Mouse (Mus musculus) left cerebral cortex, postnatal 25 days (tissue): ENCODE results near the gene Olfr574. TPM values are rescaled to one million over a fixed set of nuclear protein-coding genes. Genes with fewer than 3 reads are reported as not detected.
A peak's percentile ranks its signal among the peaks of the same experiment; 100 is the strongest.

Experiments used
- DNase-seq, 2 experiments: peaks; one replicate each; pipeline ENCODE4 v3.0.0; 2022; ENCODE audit warnings: low spot score in 2 of 2, mixed read lengths in 1 of 2
- intact Hi-C: fragments of 180-260 bp; cut with DNase I; formaldehyde crosslinking; loops from one replicate; pipeline ENCODE4 v1.15.1; 2025
- total RNA-seq, 2 experiments: library from RNA; stranded (reverse); gene quantifications; 2 replicates each; pipeline ENCODE4 v1.2.3; 2021

The Olfr574 gene
- not detected for total RNA-seq

DNA sequence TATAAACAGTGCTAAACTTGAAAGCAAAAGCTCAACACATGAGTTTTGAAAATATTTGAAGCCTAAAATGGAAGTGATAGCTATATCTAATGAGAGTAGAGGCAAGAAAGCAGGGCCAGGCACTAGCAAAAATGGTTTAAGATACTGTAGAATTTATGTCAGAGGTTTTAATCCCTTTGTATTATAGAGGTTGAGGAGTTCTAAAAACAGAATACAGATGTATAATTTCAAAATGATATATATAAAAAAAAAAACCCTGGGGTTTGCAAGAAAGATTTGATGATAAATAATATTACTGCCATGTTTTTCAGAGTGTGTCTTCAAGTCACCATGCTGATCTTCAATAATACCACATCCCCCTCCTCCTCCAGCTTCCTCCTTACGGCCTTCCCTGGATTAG is at the start of gene Olfr574:
TSS of gene Olfr574 (plus strand) at position 301 of the 400 bp plus-strand sequence.
- intact Hi-C loops, result no loop called here
- no peak for DNase-seq

DNA sequence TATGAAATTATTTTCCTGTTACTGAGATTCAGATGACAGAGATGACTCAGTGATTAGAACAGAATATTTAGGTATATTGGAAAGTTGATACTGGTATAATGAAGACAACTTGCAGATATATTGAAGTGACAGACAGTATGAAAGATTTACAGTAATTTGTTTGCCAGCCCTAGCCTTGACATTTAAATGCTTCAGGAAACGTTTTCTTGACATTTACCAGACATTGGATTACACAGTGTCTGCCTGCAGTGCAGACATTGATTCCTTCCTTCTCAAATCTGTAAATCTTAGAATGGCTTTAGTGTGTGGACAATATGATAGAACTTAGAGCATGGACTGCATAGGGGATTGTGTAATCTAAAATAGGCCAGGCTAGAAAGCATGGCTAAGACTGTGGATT is 33.0 kb upstream of the Olfr574 start:
- intact Hi-C loops, result no loop called here
- no peak for DNase-seq

DNA sequence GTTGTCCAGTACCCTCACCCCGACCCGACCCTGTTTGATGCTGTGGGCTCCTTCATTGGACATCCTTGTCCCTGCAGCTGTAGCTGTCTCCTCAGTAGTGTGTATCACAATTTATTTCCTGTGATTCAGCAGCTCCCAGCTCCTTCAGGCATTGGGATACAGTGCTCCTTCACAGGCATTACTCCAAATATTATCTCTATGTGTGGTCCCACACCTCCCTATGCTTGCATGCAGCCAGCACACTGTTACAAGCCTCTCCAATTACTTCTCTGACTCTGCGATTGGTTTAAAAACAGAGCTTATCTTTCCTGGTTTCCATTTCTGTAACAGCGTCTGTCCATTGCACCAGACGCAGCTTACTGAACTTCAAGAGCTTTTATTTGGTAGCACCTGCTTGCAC is 31.9 kb upstream of the Olfr574 start:
- DNase-seq, result no peak
- intact Hi-C loops, result loop anchor here (2.0 kb wide), 1 partner anchor 222 kb away; the partner anchor contains the start of gene Olfr557

DNA sequence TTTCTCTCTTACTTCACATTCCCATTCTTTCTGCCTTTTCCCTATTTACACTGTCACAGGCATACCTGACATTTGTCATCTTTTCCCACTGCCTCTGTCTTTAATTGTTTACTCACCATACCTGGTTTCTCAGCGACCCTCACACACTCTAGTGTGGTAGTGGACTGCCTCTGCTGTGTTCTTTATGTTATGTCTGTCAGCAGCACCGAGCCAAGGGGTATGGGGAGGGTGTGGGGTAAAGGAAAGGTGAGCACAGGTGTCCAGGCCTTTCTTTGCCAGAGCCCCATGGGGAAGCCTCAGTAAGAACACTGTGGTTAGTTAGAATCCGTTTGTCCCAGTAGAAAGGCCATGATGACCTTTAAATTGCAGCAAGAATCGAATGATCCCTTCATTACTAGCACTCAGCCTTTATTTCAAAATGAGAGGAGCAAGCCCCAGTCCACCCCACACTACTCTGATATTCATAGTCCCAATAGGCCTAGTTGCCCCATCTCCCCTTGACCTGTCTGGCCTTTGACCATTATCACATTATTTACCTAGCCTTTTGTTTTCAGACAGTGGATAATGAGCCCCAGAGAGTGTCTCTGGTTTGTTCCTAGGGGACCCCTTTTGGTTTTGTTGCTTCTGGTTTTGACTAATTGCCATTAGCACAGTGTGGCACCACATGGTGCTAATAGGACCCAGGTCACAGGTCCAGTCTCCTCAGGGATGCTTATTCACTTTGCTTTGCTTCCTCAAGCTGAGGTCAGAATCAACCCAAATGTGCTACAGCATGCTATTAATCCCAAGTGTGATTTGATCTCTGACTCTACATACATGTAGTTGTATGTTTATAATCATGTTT is 31.0 kb upstream of the Olfr574 start, which contains the start of gene Olfr571:
TSS of gene Olfr571 (minus strand) at position 505 of the 844 bp plus-strand sequence.
- intact Hi-C loops, result loop anchor here (2.0 kb wide), 1 partner anchor 222 kb away; the partner anchor contains the start of gene Olfr557
- no peak for DNase-seq

DNA sequence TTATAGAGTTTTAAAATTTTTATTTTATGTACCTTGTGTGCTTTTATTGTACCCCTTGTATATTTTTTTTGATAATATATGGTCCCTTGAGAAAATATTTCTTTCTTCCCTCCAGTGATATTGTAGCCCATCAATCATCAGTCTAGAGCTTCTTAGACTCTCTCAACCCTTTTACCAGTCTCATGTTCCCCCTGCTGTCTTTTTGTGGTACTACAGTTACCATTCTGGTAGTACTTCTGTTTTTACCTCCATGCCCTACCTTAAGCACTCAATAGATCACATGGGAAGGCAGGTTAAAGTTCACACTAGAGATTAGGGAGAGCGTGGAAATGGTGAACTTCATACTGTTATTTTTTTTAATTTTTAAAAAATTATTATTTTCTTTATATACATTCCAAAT is 28.6 kb upstream of the Olfr574 start:
- peak in 1 of 2 experiments; percentile 38 for DNase-seq
- intact Hi-C loops, result loop anchor here (2.0 kb wide), 1 partner anchor 407 kb away; no protein-coding TSS in a partner anchor

DNA sequence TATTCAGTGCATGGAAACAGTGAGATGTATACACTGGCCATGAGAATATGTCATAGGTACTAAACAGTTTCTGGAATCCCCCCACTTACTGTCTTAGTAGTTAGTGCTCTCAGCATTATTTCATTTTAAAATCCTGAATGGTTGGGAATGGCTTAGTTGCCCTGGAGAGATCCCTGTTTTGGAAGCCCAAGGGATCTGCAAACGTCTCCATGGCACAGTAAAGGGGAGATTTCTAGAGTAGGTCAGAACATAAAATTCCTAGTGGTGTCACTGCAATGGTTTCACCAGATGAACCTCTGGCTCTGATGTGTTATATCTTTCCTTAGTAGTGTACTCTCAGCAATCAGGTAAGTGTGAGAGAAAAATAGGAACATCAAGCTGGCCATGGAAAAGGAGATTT is 24.2 kb upstream of the Olfr574 start, which contains the start of gene Olfr572:
TSS of gene Olfr572 (plus strand) at position 301 of the 400 bp plus-strand sequence.
- intact Hi-C loops, result no loop called here

DNA sequence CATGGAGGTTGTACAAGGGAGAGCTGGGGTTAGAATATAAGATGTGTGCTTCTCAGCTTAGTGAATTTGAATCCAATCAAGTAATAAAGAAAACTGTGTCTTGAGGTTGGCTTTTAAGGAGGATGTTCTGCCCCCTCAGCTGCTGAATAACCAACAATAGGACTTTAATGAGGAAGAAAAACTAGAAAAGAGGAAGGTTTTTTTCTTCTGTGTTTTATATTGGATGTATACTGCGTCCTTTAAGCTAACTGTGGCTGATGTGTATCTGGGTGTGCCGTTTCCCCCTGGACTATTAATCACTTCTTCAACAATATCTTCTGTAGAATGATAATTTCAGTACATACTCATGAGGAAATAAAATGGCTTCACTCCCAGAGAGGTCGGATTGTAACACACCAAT is 21.2 kb upstream of the Olfr574 start:
- no peak for DNase-seq
- intact Hi-C loops, result no loop called here

More for the DNA sequence above, 24.2 kb upstream of the Olfr574 start, which contains the start of gene Olfr572:
- DNase-seq, result no peak

DNA sequence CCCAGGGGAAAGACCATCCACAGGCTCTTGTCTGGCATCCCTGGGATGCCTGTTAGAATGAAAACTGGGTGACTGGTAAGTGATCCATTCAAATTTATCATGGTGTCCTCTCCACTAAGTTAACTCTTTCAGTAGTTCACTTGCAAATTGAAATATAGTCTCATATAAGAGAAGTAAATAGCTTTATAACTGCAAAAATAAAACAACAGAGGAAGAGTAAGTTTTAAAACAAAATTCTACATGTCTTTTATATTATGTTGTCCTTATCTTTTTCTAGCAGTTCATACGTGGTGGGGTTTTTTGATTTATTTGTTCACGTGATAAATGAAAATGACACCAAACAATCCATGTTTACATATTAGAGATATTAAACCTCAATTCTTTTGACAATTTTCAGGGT is 5.8 kb upstream of the Olfr574 start, which contains the start of gene Olfr573-ps1:
TSS of gene Olfr573-ps1 (minus strand) at position 101 of the 400 bp plus-strand sequence.
- intact Hi-C loops, result no loop called here
- no peak for DNase-seq

DNA sequence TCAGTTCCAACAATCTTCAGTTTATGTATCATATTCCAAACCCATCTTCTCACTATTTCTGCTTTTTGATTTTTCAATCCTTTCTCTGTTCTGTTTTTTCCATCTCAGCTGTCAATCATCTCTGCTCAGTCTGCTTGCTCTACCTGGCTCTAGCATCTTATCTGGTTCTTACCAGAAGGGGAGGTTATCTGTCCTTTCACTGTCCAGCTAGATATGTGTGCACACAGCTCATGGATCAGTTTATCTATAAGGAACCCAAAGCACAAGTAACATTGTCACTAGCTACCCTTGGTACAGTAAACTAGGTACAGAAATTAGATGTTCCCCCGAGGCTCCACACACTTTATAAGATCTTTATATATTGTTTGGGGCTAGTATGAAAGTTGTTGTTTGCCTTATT is 4.8 kb upstream of the Olfr574 start:
- DNase-seq, result no peak
- intact Hi-C loops, result no loop called here

DNA sequence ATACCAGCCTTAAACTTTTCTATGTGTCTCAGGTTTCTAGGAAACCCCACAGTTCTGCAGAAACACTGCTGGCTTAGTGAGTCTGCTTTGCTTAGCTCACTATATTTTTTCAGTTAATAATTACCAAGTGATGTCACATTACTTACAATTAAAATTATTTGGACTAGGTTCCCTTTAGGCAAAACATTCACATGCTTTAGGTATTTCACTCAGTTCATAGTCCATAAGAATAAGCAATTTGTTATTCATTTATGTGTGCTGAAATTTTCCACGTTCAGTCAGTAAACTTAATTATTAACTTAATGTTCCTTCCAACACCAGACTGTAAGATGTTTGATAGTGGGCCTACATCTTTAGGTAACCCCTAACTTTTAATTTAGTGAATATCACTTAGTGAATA is 2.5 kb downstream of the Olfr574 start:
- DNase-seq, result no peak
- intact Hi-C loops, result no loop called here

DNA sequence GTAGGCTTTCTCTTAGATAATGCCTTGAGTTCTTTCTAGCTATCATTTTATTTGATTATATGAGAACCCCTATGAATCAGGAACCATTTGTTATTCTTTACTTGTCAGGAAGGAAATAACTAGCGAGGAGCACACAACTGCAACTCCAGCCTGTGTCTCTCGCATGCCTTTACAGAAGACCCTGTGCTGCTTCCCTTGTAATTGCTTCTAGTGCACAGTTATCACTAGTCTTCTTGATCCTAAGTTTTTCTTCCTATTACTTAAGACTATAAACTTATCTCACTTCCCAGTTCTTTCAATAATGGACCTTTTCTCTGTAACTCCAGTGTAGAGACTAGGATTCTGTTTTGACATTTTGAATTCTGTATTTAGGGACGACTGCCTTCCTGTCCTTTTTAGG is 9.9 kb downstream of the Olfr574 start:
- intact Hi-C loops, result no loop called here

DNA sequence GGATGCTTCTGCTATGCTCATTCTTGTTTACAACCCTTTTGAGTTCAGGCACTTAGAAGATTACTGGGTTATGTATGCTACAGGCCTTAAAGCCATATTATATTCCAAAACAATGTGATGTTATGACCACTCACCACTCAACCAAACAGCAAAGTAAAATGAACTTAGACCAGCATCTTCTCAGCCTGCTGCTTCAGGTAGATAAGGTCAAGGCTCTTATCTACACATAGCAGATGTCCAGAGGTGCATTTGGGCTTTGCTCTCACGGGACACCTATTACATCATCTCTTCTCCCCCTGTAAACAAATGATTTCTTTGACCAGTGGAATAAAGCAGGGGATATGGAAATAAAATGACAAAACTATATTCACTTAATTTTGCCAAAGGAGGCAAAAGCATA is 10.3 kb downstream of the Olfr574 start, which contains the start of gene Olfr575:
TSS of gene Olfr575 (minus strand) at position 183 of the 400 bp plus-strand sequence.
- intact Hi-C loops, result no loop called here
- no peak for DNase-seq

More for the DNA sequence above, 9.9 kb downstream of the Olfr574 start:
- no peak for DNase-seq

DNA sequence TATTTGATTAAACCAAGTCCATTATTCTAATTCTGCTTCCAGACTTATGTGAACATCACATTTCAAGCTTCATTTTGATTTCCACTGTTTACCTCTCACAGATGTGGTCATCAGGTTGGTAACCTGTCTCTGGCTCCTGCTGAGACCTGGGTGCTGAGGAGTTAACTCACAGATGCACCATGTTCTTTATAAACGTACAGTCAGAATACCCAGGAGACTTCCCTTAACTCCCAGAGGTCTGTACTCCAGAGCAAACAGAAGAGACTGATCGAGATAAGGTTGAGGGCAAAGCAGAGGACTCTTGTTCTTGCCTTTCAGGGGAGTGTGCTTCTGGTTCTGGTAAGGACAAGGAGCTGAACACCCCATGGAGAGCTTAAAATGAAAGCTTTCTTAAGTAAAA is 14.1 kb downstream of the Olfr574 start, which contains the start of gene Olfr576:
TSS of gene Olfr576 (plus strand) at position 301 of the 400 bp plus-strand sequence.
- intact Hi-C loops, result no loop called here

DNA sequence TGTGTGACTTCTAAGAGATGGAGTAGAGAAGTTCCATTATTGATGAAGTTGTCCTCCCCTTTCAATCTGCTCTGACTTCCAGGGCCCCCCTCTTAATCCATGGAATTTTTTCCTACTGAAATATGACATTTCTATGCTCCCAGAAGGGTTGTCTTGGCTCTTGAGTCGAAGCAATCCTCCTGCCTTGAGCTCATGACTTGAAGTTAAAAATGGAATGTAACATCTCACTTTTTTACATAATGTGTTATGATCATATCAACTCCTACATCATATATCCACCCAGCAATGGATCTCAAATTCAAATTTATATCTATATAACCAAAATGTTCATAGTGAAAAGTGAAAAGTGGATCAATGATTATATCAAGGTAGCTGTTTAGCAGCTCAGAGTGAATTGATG is 26.1 kb downstream of the Olfr574 start:
- intact Hi-C loops, result no loop called here

More for the DNA sequence above, 14.1 kb downstream of the Olfr574 start, which contains the start of gene Olfr576:
- DNase-seq, result no peak

DNA sequence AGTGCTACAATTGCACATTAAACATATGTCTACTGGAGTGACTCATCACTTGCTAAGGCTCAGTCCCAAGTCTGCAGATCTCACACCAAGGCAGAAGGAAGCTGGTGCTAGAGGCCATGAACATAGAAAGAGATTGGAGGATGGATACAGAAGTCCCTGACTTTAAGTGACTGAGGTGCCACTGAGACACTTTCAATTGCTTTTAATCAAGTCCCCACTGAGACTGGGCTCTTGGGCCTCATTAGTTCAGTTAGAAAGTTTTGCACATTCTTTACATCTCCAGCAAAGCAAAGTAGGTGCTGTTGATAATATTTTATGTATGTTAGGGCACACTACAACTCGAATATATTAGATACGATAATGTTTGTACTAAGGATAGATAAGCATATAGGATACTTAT is 27.6 kb downstream of the Olfr574 start, which contains the start of gene Olfr577:
TSS of gene Olfr577 (minus strand) at position 101 of the 400 bp plus-strand sequence.
- intact Hi-C loops, result no loop called here
- peak in 1 of 2 experiments; percentile 12 for DNase-seq

More for the DNA sequence above, 26.1 kb downstream of the Olfr574 start:
- peak in 1 of 2 experiments; percentile 42 for DNase-seq

DNA sequence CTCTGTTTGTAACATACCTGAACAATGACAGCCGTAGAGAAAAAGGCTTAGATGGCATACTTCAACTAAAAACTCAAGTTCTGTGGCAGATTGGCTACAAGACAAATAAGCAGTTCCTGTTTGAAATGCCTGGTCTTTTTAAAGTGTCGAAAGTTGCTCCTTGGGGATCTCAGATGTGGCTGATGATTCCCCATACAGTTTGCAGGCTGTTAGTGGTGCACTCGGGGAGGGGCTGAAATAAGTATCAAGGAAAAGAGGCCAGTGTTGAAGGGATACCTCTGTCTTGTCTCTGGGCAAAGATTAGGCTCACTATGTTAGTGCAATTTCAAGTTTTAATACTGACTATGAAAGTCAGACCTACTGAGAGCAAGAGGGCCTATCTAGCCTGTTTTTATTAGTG is 41.0 kb downstream of the Olfr574 start, which contains the start of gene Olfr578:
TSS of gene Olfr578 (minus strand) at position 101 of the 400 bp plus-strand sequence.
- DNase-seq, result no peak
- intact Hi-C loops, result no loop called here
